Mouse (Mus musculus): ENCODE data around the gene Tnfsf13b. TPM values are rescaled to one million over a fixed set of nuclear protein-coding genes. Genes with fewer than 3 reads are reported as not detected.
A peak's percentile ranks its signal among the peaks of the same experiment; 100 is the strongest.

The Tnfsf13b gene
- polyA plus RNA-seq, 1 experiment from 2014 or later = 0.23 TPM

DNA sequence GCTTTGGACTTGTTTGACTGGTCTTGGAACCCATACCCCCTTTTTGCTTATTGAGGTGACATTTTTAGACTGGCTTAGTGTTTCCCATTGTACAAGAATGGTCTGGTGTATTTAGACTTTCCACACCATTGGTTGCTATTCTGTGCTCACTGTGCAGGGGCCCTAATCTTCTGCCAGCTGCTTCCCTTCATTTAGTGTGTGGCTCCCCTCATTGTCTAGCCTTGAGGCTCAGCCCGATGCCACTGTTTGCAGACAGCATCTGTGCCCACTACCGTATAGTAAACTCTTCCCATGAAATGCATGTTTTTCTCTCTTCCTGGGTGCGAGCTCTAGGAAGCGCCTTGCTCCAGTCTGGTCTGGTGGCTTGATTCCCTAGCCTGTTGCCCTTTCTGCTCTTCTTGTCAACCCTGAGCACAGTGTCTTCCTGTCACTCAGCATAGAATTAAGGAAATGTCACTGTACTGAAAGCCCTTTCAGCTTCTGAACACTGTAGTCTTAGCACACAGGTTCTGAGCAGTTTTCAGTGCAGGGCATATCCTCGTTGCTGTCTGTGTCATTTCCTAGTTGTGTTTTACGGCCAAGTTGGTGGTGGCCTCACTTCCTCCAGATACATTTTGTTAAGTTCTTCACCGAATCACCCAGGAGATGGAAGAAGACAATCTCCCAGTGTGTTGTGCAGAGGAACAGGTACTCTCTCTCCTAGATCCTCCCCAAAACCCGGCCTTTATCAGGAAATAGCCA, 24.2 kb downstream of the Tnfsf13b start:
- H3K27ac ChIP-seq (ENCODE audit: low read length) = no peak overlapping the region
- WGBS = 68% methylated on average over 8 of the region's 8 CpGs
- no peaks in the 10 kb centered on the region for H3K9me3 ChIP-seq (replicated peaks; ENCODE audit: control insufficient read depth, low read length, poor library complexity, severe bottlenecking)
- H3K4me2 ChIP-seq (ENCODE audit: low read length) = no peak overlapping the region
- no peaks in the 10 kb centered on the region for H3K36me3 ChIP-seq (ENCODE audit: control insufficient read depth, insufficient read depth, low read length)
- no peak overlapping the region for H3K4me3 ChIP-seq (ENCODE audit: low read depth, low read length)
- no peaks in the 10 kb centered on the region for H3K27me3 ChIP-seq (ENCODE audit: control insufficient read depth, insufficient read depth, low read depth, low read length)
- H3K9ac ChIP-seq (ENCODE audit: low read depth, low read length) = no peak overlapping the region
- no peaks in the 10 kb centered on the region for H3K4me1 ChIP-seq (ENCODE audit: control insufficient read depth, insufficient read depth, low read length)
- ATAC-seq = no peak

DNA sequence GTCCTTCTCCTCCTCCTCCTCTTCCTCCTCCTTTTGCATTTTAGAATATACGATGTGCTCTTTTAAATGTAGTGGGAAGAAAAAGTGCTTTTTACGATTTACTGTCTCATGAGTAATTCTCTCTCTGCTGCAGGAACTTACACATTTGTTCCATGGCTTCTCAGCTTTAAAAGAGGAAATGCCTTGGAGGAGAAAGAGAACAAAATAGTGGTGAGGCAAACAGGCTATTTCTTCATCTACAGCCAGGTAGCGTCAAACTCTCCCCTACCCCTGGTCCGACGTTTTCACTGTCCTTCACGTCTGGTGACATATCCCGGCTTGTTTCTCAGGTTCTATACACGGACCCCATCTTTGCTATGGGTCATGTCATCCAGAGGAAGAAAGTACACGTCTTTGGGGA, 24.9 kb downstream of the Tnfsf13b start:
- H3K27me3 ChIP-seq (ENCODE audit: control insufficient read depth, insufficient read depth, low read depth, low read length) = no peaks in the 10 kb centered on the region
- no peak overlapping the region for H3K4me3 ChIP-seq (ENCODE audit: low read depth, low read length)
- H3K9me3 ChIP-seq (replicated peaks; ENCODE audit: control insufficient read depth, low read length, poor library complexity, severe bottlenecking) = no peaks in the 10 kb centered on the region
- no peak overlapping the region for H3K27ac ChIP-seq (ENCODE audit: low read length)
- H3K4me1 ChIP-seq (ENCODE audit: control insufficient read depth, insufficient read depth, low read length) = no peaks in the 10 kb centered on the region
- H3K36me3 ChIP-seq (ENCODE audit: control insufficient read depth, insufficient read depth, low read length) = no peaks in the 10 kb centered on the region
- no peak overlapping the region for H3K9ac ChIP-seq (ENCODE audit: low read depth, low read length)
- 87% methylated on average over 9 of the region's 9 CpGs for WGBS
- H3K4me2 ChIP-seq (ENCODE audit: low read length) = no peak overlapping the region
- no peak for ATAC-seq

DNA sequence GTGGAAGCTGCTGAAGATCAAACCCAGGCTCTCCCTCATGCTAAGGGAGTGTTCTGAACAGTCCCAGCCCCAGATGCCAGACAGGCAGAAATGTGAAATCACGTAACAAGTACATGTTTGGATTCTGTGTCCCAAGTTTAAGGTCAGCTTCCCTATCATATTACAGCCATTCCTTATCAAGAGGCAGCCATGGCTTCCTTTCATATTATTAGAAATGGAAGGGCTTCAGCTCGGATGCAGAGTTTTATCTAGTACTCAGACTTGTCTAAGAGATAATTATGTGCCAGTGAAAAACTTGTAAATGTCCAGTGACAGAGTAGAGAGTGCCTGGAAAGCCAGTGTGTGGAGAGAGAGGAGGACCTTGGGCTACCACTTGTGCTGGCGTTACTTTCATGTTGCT, 34.6 kb downstream of the Tnfsf13b start:
- no peak overlapping the region for H3K4me3 ChIP-seq (ENCODE audit: low read depth, low read length)
- no peaks in the 10 kb centered on the region for H3K4me1 ChIP-seq (ENCODE audit: control insufficient read depth, insufficient read depth, low read length)
- no peak overlapping the region for H3K9ac ChIP-seq (ENCODE audit: low read depth, low read length)
- ATAC-seq = no peak
- no peaks in the 10 kb centered on the region for H3K36me3 ChIP-seq (ENCODE audit: control insufficient read depth, insufficient read depth, low read length)
- H3K4me2 ChIP-seq (ENCODE audit: low read length) = no peak overlapping the region
- no peaks in the 10 kb centered on the region for H3K9me3 ChIP-seq (replicated peaks; ENCODE audit: control insufficient read depth, low read length, poor library complexity, severe bottlenecking)
- H3K27me3 ChIP-seq (ENCODE audit: control insufficient read depth, insufficient read depth, low read depth, low read length) = no peaks in the 10 kb centered on the region
- H3K27ac ChIP-seq (ENCODE audit: low read length) = no peak overlapping the region
- WGBS = 77% methylated on average over 3 of the region's 3 CpGs

DNA sequence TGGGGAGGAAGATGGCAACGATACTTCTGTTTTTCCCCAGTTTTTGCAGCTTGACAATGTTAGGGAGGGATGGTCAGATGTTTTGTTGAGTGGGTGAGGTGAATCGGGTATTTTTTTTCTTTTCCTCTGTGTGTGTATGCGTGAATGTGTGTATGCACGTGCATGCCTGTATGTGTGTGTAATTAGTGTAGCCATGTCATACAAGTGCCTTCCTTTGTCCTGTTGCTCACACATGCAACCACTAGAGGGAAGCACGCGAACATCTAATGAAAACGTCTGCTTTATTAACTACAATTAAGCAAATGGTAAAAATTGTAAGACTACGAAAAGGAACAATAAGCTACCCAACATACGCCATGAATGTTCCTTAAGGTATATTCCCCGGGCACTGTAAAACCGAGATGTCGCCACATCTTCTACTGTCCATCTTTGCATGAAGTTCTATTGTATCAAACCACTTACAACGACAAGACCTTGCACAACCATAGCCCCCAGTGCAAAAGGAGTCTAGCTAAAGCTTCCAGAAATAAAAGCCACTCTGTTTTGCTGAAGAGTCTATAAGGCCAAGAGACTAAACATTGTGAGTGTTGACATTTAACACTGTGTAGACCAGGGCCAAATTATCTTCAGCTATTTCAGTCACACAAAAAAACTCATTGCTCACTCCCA, 37.7 kb downstream of the Tnfsf13b start:
- Histone ChIP-seq H3K27ac (ENCODE audit: low read length) (no peak overlapping the region), H3K27me3 (ENCODE audit: control insufficient read depth, insufficient read depth, low read depth, low read length) (no peaks in the 10 kb centered on the region), H3K36me3 (ENCODE audit: control insufficient read depth, insufficient read depth, low read length) (no peaks in the 10 kb centered on the region), H3K9ac (ENCODE audit: low read depth, low read length) (no peak overlapping the region), H3K4me2 (ENCODE audit: low read length) (no peak overlapping the region), H3K4me1 (ENCODE audit: control insufficient read depth, insufficient read depth, low read length) (no peaks in the 10 kb centered on the region), H3K9me3 (replicated peaks; ENCODE audit: control insufficient read depth, low read length, poor library complexity, severe bottlenecking) (no peaks in the 10 kb centered on the region), H3K4me3 (ENCODE audit: low read depth, low read length) (no peak overlapping the region)
- WGBS = 47% methylated on average over 13 of the region's 13 CpGs
- ATAC-seq = peak; percentile 62; the same call in 1 of the 2 replicates

DNA sequence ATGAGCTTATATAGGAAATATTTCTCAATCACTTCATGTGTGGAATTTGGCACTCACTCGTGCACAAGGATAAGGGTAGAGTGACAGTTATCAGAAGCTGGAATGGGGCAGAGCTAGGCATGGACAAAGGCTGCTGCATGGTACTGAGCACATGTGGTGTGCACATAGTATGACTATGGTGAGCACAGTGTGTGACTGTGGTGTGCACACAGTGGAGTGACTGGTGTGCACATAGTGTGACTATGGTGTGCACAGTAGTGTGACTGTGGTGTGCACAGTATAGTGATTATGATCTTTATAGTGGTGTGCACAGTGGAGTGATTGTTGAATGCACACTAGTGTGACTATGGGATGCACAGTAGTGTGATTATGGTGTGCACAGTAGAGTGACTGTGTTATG, 39.5 kb downstream of the Tnfsf13b start:
- Histone ChIP-seq H3K9ac (ENCODE audit: low read depth, low read length) (no peak overlapping the region), H3K4me1 (ENCODE audit: control insufficient read depth, insufficient read depth, low read length) (peaks cover 3% of the 10 kb centered on the region; the same call in 1 of the 2 replicates), H3K36me3 (ENCODE audit: control insufficient read depth, insufficient read depth, low read length) (no peaks in the 10 kb centered on the region), H3K4me2 (ENCODE audit: low read length) (no peak overlapping the region), H3K9me3 (replicated peaks; ENCODE audit: control insufficient read depth, low read length, poor library complexity, severe bottlenecking) (no peaks in the 10 kb centered on the region), H3K27me3 (ENCODE audit: control insufficient read depth, insufficient read depth, low read depth, low read length) (no peaks in the 10 kb centered on the region), H3K4me3 (ENCODE audit: low read depth, low read length) (no peak overlapping the region), H3K27ac (ENCODE audit: low read length) (no peak overlapping the region)
- 0 out of 2 replicates have a peak, but pooled peaks have one; percentile 40 for ATAC-seq
- 83% methylated on average over 1 of the region's 1 CpGs for WGBS

DNA sequence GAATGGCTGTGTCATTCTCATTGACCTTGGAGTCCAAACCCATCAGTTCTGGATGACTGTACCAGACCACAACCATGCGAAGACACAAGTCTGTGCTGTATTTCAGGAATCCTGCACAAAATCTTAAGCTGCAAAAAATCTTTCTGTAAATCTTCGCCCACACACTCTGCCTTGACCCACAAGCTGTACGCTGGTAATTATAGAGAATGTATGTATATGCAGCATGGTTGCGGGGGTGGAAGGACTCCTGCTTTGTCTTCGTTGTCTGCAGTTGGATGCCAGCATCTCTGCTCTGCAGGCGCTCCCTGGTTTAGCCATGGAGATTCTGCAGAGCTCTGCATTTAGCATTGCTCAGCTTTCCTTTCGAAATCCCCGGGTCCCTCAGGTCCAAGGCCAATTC, 42.9 kb downstream of the Tnfsf13b start:
- Histone ChIP-seq H3K27ac (ENCODE audit: low read length) (no peak overlapping the region), H3K9me3 (replicated peaks; ENCODE audit: control insufficient read depth, low read length, poor library complexity, severe bottlenecking) (no peaks in the 10 kb centered on the region), H3K4me3 (ENCODE audit: low read depth, low read length) (no peak overlapping the region), H3K4me2 (ENCODE audit: low read length) (no peak overlapping the region), H3K36me3 (ENCODE audit: control insufficient read depth, insufficient read depth, low read length) (no peaks in the 10 kb centered on the region), H3K4me1 (ENCODE audit: control insufficient read depth, insufficient read depth, low read length) (peaks cover 8% of the 10 kb centered on the region), H3K27me3 (ENCODE audit: control insufficient read depth, insufficient read depth, low read depth, low read length) (no peaks in the 10 kb centered on the region), H3K9ac (ENCODE audit: low read depth, low read length) (no peak overlapping the region)
- 72% methylated on average over 8 of the region's 8 CpGs for WGBS
- ATAC-seq = no peak

DNA sequence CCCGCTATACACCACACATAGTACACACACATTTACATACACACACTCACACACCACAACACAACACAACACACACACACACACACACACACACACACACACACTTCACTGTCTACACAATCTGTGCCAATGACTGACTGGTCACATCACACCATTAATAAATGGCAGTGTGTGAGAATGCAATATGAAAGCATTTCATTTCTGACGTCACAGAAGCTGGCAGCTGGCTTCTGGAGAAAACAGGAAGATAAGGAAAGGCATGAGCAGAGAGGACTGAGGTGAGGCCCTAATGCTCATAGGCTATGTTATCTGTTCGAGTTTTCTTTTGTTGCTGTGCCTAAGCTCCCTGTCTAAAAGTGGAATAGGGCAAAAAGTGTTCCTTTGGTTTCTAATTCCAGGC, 45.3 kb downstream of the Tnfsf13b start:
- no peaks in the 10 kb centered on the region for H3K27me3 ChIP-seq (ENCODE audit: control insufficient read depth, insufficient read depth, low read depth, low read length)
- no peak for ATAC-seq

DNA sequence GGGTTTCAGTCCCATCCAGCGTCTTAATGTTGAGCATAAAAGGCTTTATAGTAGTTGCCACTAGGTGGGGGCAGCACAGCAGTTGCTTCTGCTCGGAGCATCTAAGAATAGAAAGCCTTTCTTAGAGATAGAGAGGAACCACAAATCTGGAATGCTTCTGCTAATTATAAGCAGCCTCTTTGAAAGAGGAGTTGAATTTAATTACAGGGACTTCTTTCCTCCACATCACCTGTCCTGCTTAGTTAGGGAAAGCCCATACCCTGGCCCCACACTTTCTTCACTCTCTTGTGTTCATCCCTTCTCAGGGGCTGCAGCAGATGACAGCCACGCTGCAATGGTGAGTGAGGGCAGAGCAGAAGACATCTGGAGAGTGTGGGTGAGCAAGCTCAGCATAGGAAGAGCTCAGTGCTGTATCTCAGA, 47.3 kb downstream of the Tnfsf13b start:
- ATAC-seq = peak; percentile 84
- Histone ChIP-seq H3K4me3 (ENCODE audit: low read depth, low read length) (no peak overlapping the region), H3K9me3 (replicated peaks; ENCODE audit: control insufficient read depth, low read length, poor library complexity, severe bottlenecking) (no peaks in the 10 kb centered on the region), H3K27ac (ENCODE audit: low read length) (peak overlapping the region; percentile 41; the same call in 1 of the 2 replicates), H3K27me3 (ENCODE audit: control insufficient read depth, insufficient read depth, low read depth, low read length) (no peaks in the 10 kb centered on the region), H3K9ac (ENCODE audit: low read depth, low read length) (no peak overlapping the region), H3K36me3 (ENCODE audit: control insufficient read depth, insufficient read depth, low read length) (no peaks in the 10 kb centered on the region), H3K4me2 (ENCODE audit: low read length) (no peak overlapping the region), H3K4me1 (ENCODE audit: control insufficient read depth, insufficient read depth, low read length) (peaks cover 8% of the 10 kb centered on the region)
- 16% methylated on average over 3 of the region's 3 CpGs for WGBS

More for the DNA sequence above, 45.3 kb downstream of the Tnfsf13b start:
- 50% methylated on average over 3 of the region's 3 CpGs for WGBS
- H3K36me3 ChIP-seq (ENCODE audit: control insufficient read depth, insufficient read depth, low read length) = no peaks in the 10 kb centered on the region
- peaks cover 8% of the 10 kb centered on the region for H3K4me1 ChIP-seq (ENCODE audit: control insufficient read depth, insufficient read depth, low read length)
- H3K9ac ChIP-seq (ENCODE audit: low read depth, low read length) = no peak overlapping the region
- H3K27ac ChIP-seq (ENCODE audit: low read length) = no peak overlapping the region
- no peaks in the 10 kb centered on the region for H3K9me3 ChIP-seq (replicated peaks; ENCODE audit: control insufficient read depth, low read length, poor library complexity, severe bottlenecking)
- no peak overlapping the region for H3K4me3 ChIP-seq (ENCODE audit: low read depth, low read length)
- no peak overlapping the region for H3K4me2 ChIP-seq (ENCODE audit: low read length)

DNA sequence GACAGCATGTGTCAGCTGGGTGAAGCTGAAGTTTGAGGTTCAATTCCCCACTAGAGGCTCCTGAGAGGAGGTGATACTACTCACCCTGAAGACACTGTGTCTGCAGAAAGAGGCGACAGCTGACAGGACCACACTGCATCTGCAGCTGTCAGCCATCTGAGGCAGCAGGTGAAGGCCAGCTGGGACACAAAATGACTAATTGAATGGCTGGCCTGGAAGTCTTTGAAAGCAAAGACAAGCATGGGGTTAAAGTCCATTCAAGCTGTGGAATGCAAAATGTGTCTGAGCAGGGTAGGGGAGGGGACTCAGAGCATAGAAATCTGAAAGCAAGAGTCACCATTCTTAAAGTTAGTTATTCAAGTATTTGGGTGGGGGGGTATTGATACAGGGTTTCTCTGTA, 54.7 kb downstream of the Tnfsf13b start:
- Histone ChIP-seq H3K36me3 (ENCODE audit: control insufficient read depth, insufficient read depth, low read length) (no peaks in the 10 kb centered on the region), H3K27me3 (ENCODE audit: control insufficient read depth, insufficient read depth, low read depth, low read length) (no peaks in the 10 kb centered on the region), H3K4me2 (ENCODE audit: low read length) (no peak overlapping the region), H3K4me3 (ENCODE audit: low read depth, low read length) (no peak overlapping the region), H3K4me1 (ENCODE audit: control insufficient read depth, insufficient read depth, low read length) (no peaks in the 10 kb centered on the region), H3K9ac (ENCODE audit: low read depth, low read length) (no peak overlapping the region), H3K27ac (ENCODE audit: low read length) (no peak overlapping the region), H3K9me3 (replicated peaks; ENCODE audit: control insufficient read depth, low read length, poor library complexity, severe bottlenecking) (no peaks in the 10 kb centered on the region)
- ATAC-seq = no peak
- WGBS = 27% methylated on average over 1 of the region's 1 CpGs

Measured in midbrain, embryonic 16.5 days (tissue).